Mouse (Mus musculus): ENCODE results near the gene Scarf1. TPM values are rescaled to one million over a fixed set of nuclear protein-coding genes. Genes with fewer than 3 reads are reported as not detected.
A peak's percentile ranks its signal among the peaks of the same experiment; 100 is the strongest.

The Scarf1 gene
- polyA plus RNA-seq, 1 experiment, result 0.03 TPM

GRCm38 (mm10) chr11:75530845-75531373, 17.6 kb downstream of the Scarf1 start:
- TF ChIP-seq GATA1 (IDR thresholded peaks at IDR 0.05; ENCODE audit: low read length), result no peak

DNA sequence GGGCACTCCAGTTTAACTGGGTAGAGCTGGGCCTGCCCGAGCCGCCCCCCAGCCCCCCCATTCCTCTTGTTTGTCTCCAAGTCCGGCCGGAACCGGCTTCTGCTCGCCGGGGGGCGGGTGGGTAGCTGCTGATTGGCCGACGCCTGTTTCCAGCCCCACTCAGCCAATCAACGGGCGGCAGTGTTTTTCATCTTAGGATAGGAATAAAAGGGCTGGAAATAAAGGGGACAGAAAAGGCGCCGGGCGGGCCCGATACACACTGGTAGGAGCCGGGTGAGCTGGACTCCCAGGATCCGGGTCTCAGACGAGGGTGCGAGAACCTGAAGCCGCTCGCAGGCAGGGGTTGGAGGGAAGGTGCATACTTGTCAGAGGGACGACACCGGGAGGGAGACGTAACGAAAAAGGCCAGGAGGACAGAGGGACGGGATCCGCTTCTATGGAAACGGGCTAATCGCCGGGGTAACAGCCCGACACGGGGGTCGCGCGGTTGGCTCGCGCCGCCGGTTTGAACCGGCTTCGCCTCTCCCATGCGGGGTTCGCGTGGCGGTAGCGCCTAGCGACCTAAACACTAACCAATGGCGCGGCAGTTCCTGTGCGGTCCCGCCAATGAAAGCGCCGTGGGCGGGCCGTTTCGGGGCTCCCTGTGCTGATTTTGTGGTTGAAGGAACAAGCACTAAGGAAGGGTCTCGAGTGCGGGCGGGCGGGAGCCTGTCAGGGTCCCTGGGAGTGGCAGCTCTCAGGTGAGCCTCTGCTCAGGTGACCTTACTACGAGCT, 18.3 kb downstream of the Scarf1 start, which contains the start of gene Slc43a2:
TSS of gene Slc43a2 (plus strand) at position 226 of the 774 bp plus-strand sequence.
- TF ChIP-seq GATA1 (IDR thresholded peaks at IDR 0.05; ENCODE audit: low read length), result no peak

DNA sequence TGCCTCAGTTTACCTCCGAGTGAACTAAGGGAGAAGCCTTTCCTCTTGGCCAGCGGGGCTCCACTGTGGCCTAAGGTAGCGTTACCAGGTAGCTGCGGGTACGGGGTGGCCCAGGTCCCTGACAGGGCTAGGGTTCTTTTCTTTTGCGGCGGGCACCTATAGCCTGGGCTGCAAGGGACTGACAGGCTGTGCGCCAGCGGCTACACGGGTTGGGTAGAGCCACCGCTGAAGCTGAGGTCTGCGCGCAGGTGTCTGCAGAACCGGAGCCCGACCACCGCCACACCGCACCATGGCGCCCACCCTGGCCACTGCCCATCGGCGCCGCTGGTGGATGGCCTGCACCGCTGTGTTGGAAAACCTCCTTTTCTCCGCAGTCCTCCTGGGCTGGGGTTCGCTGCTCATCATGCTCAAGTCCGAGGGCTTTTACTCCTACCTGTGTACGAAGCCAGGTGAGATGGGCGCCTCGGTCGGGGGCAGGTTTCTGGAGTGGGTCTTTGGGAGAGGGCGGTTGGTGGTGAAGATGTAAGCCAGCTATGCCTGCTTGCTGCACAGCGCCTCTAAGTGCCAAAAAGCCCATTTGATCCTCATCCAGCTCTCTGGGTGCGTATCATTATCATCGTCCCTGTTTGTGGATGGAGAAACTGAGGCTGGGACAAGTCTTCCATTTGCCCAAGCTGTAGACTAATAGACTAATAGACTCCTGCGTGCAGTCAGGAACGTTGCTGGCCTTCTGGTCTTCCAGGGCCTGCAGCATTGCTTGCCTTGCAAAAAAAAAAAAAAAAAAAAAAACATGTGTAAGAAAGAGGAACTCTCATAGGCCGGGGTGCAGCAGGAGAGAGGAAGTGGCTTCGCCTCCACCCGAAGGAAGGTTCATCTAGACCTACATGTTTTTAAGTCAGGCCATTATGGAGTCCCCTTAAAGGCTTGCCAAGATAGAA, 19.3 kb downstream of the Scarf1 start:
- TF ChIP-seq GATA1 (IDR thresholded peaks at IDR 0.05; ENCODE audit: low read length), result no peak

- TF ChIP-seq GATA1 (IDR thresholded peaks at IDR 0.05; ENCODE audit: low read length), result no peak
Measured at GRCm38 (mm10) chr11:75533314-75534015, 20.1 kb downstream of the Scarf1 start.

GRCm38 (mm10) chr11:75534286-75535033, 21.1 kb downstream of the Scarf1 start:
- no peak for TF ChIP-seq GATA1 (IDR thresholded peaks at IDR 0.05; ENCODE audit: low read length)

GRCm38 (mm10) chr11:75535106-75535795, 21.9 kb downstream of the Scarf1 start:
- TF ChIP-seq GATA1 (IDR thresholded peaks at IDR 0.05; ENCODE audit: low read length), result peak; percentile 70

GRCm38 (mm10) chr11:75536255-75537024, 23.1 kb downstream of the Scarf1 start:
- no peak for TF ChIP-seq GATA1 (IDR thresholded peaks at IDR 0.05; ENCODE audit: low read length)

GRCm38 (mm10) chr11:75537025-75537414, 23.7 kb downstream of the Scarf1 start:
- TF ChIP-seq GATA1 (IDR thresholded peaks at IDR 0.05; ENCODE audit: low read length), result no peak

DNA sequence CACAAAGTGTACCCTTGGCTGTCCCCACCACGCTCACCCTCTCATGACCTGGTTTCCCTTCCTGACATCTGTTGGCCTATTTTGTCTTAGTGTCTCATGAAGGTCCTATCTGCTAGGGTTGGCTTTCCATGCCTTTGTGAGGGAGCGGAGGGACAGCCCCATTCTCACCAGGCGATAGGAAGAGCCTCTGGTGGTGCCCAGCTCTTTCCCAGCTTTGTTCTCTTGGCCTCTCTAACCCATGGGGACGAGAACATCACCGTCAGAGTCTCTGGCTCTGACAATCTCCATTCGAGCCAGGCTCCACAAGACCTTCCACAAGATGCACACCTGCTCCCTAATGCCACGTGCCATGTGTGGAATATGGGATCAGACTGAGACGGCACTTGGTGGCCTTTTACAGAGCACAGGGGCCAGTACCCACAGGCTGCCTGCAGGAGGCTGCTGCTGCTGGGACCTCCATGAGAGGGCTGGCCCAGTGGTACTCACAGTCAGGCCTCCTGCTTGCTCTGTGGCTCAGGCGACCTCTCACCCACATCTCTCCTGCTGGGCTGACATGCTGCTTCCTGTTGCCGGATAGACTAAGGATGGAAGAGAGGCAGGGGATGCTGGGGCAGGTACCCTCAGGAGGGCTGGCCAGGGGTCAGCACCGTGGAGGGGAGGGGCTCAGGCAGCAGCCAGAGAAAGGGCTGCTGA, 24.3 kb downstream of the Scarf1 start:
- no peak for TF ChIP-seq GATA1 (IDR thresholded peaks at IDR 0.05; ENCODE audit: low read length)

DNA sequence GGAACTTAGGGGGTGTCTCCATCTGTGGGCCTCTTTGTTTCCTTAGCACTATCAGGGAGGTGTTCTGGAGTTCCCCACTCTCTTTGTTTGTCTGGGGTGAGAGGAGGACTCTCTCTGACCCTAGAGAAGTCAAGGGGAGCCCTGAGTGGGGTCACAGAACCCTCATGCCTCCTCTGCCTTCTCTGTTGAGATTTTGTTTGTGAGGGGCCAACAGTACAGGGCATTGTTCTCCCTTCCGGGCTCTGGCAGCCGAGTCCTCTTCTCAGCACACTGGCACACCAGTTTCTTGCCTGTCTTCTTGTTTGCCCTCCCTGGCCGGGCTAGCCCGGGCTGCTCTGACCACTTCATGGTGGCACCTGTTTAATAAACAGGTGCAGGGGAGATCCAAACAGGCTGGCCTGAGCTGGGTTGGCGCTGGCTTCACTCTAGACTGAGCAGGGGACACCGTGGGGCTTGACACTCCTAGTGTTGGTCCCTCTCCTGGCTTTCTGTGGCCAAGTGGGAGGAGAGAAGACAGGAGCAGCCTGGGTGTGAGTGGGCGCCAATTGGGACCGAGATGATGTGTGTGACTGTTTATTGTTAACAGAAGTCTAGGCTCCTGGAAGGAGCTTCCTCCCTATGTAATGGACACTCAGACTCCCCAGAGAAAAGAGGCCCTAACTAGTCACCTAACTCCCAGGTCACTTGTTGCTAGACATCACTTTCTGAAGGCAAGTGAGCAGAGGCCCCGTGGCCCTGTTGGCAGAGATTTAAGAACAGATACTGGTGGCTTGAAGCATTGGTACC, 25.0 kb downstream of the Scarf1 start:
- no peak for TF ChIP-seq GATA1 (IDR thresholded peaks at IDR 0.05; ENCODE audit: low read length)

DNA sequence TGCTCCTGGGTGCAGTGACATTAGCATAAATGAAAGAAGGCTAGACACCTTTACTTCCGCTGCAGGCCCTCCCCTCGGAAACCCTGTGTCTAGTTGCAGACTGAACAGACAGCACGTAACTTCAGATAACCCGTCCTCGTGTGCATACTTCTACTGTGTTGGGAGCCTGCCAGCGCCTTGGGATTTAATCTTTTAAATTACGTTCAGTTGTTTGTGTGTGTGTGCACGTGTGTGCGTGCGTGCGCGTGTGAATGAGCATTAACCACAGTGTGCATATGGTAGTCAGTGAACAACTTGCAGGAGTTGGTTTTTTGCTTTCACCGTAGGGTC, 25.6 kb downstream of the Scarf1 start:
- no peak for TF ChIP-seq GATA1 (IDR thresholded peaks at IDR 0.05; ENCODE audit: low read length)

DNA sequence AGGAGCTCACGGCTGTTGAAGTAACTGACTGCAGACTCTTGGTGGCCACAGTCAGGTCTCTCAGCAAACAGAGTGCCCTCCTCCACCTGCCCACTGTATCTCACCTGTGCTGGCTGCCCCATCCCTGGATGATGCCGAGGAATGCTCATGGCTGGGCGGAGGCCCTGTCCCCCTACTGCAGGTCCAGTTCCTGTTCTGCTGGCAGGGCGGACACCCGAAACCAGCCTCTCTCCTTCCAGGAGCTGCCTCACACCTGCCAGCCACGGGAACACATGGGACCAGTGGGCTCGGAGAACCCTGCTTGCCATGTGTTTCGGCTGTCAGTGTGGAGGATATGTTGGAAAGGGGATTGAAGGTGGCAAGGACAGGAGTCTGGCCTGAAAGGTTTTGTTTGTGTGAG, 26.9 kb downstream of the Scarf1 start:
- TF ChIP-seq GATA1 (IDR thresholded peaks at IDR 0.05; ENCODE audit: low read length), result no peak

All from G1E-ER4 (cell line).